Mouse (Mus musculus) liver, embryonic 14.5 days (tissue): ENCODE data around the gene Apod. TPM values are rescaled to one million over a fixed set of nuclear protein-coding genes. Genes with fewer than 3 reads are reported as not detected.

ENCODE experiments used
- ATAC-seq: fragments of 200-750 bp; cut with Nextera tagmentation; 2 replicates; pipeline ENCODE4 v1.8.0; 2017; ENCODE audit warnings: moderate number of reproducible peaks, mild to moderate bottlenecking, moderate library complexity; ENCODE audit not compliant: insufficient read depth
- DNase-seq, 3 experiments: peaks; one replicate each; pipeline ENCODE4 v3.0.0-alpha.2; 2012 to 2013; ENCODE audit warnings: low read depth in 3 of 3, low spot score in 3 of 3
- H3K27ac ChIP-seq: fragments of 300-500 bp; sonication (generic); 2 replicates; pipeline ENCODE4 v1.5.1; 2014; ENCODE audit warnings: moderate library complexity, mild to moderate bottlenecking, control low read depth, inconsistent platforms
- H3K27me3 ChIP-seq: fragments of 300-500 bp; sonication (generic); 2 replicates; pipeline ENCODE4 v1.6.1; 2014; ENCODE audit warnings: mild to moderate bottlenecking, low read length, moderate library complexity; ENCODE audit not compliant: control insufficient read depth, insufficient read depth
- H3K36me3 ChIP-seq: fragments of 300-500 bp; sonication (generic); replicated peaks from 2 replicates; pipeline ENCODE4 v1.6.1; 2014; ENCODE audit warnings: low read depth; ENCODE audit not compliant: control insufficient read depth, insufficient read depth
- H3K4me1 ChIP-seq, 2 experiments: fragments of 200-500 bp in 1 of 2; fragments of 300-500 bp in 1 of 2; sonication (generic) in 1 of 2; replicated peaks; 2 replicates each; pipeline ENCODE4 v1.6.1; 2012 to 2014; ENCODE audit warnings: antibody characterized with exemption in 1 of 2, inconsistent platforms in 1 of 2, low read length in 1 of 2; ENCODE audit not compliant: control insufficient read depth in 2 of 2, insufficient read depth in 2 of 2
- H3K4me2 ChIP-seq: fragments of 300-500 bp; sonication (generic); 2 replicates; pipeline ENCODE4 v1.6.1; 2014; ENCODE audit warnings: low read depth, mild to moderate bottlenecking, control low read depth, moderate library complexity
- H3K4me3 ChIP-seq, 2 experiments: fragments of 200-500 bp in 1 of 2; fragments of 300-500 bp in 1 of 2; sonication (generic) in 1 of 2; 2 replicates each; pipeline ENCODE4 v1.5.1; 2012 to 2014; ENCODE audit warnings: low read depth in 2 of 2, low read length in 2 of 2, mild to moderate bottlenecking in 2 of 2, control low read depth in 1 of 2, inconsistent platforms in 1 of 2, moderate library complexity in 1 of 2; ENCODE audit not compliant: insufficient read depth in 1 of 2
- H3K9ac ChIP-seq: fragments of 300-500 bp; sonication (generic); replicated peaks from 2 replicates; pipeline ENCODE4 v1.6.1; 2014; ENCODE audit warnings: mild to moderate bottlenecking, control low read depth, moderate library complexity
- H3K9me3 ChIP-seq: fragments of 300-500 bp; sonication (generic); 2 replicates; pipeline ENCODE4 v1.6.1; 2016; ENCODE audit warnings: low read length, mixed read lengths; ENCODE audit not compliant: control insufficient read depth
- CTCF ChIP-seq: IDR thresholded peaks from 2 replicates; pipeline ENCODE4 v1.5.1; 2016; ENCODE audit warnings: antibody characterized with exemption, low read depth, control low read depth
- EP300 ChIP-seq: IDR thresholded peaks from 2 replicates; pipeline ENCODE4 v1.6.1; 2016; ENCODE audit warnings: antibody characterized with exemption, low read depth
- WGBS: fragments of 180-500 bp; shearing (Covaris S2); extraction: QIAGEN DNeasy Blood & Tissue Kit; methylation state at CpG from one replicate; pipeline ENCODE4 v1.1.7; 2014; ENCODE audit not compliant: insufficient replicate concordance; 5-methylcytosine and 5-hydroxymethylcytosine counted together
- polyA plus RNA-seq, 2 experiments: library from polyadenylated mRNA; depleted of rRNA in 1 of 2; stranded (reverse) in 1 of 2; unstranded in 1 of 2; fragments of >200 nt; fragmentation: Nextera tagmentation in 1 of 2; extraction: Ambion mirVana in 1 of 2; gene quantifications; 2 replicates each; pipeline versions ENCODE4 v1.2.1 to v1.2.3; 2012 to 2014

Gene Apod
- polyA plus RNA-seq, 2 experiments, result 0.11 TPM; not detected in 1

- no peak for ATAC-seq
- H3K9ac ChIP-seq, result no peak overlapping the region
- WGBS, result 51% methylated on average over 5 of the region's 5 CpGs
Measured at GRCm38 (mm10) chr16:31305199-31305919, 9.2 kb downstream of the Apod start.

GRCm38 (mm10) chr16:31303276-31303675, 11.3 kb downstream of the Apod start:
- Histone ChIP-seq H3K4me1 (no peaks in the 10 kb centered on the region), H3K9me3 (no peaks in the 10 kb centered on the region), H3K36me3 (no peaks in the 10 kb centered on the region), H3K9ac (no peak overlapping the region), H3K4me3 (no peak overlapping the region), H3K27ac (no peak overlapping the region), H3K27me3 (no peaks in the 10 kb centered on the region), H3K4me2 (no peak overlapping the region)
- 62% methylated on average over 10 of the region's 10 CpGs for WGBS
- DNase-seq, result no peak
- ATAC-seq, result no peak
- TF ChIP-seq CTCF (no peak), EP300 (no peak)

More at GRCm38 (mm10) chr16:31305199-31305919, 9.2 kb downstream of the Apod start:
- Histone ChIP-seq H3K4me3 (no peak overlapping the region), H3K36me3 (no peaks in the 10 kb centered on the region), H3K27me3 (no peaks in the 10 kb centered on the region), H3K4me2 (no peak overlapping the region), H3K27ac (no peak overlapping the region), H3K4me1 (no peaks in the 10 kb centered on the region), H3K9me3 (no peaks in the 10 kb centered on the region)
- no peak for DNase-seq
- TF ChIP-seq CTCF (no peak), EP300 (no peak)

DNA sequence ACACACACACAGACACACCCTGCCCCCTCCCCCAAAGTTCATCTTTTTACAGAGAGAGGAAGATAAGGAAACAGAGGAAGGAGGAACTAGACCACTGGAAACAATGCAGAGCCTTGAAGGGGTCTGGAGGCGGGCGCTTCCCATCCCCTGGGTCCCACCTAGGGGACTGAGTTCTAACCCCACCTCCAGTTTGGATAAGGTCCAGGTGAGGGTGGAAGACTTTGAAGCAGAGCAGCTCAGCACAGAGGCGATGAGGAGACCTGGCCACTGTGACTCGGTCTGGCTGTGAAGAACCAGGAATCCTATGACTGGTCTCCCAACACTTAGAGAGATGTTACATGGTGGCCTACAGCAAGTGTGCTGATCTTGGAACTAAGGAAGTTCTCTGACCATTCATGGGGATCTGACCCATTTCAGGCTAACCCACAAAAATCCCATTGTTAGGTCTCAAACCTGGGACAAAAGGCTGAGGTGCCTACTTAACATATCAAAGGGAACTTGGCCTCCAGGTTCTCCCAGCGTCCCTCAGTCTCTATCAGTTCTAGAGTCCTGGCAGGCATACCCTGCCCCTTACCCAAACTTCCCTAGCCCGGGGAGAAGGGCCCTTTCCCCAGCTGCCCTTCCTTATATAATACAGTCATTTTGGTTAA, 13.6 kb downstream of the Apod start:
- ATAC-seq (no peak), DNase-seq (no peak)
- H3K27ac ChIP-seq, result no peak overlapping the region
- TF ChIP-seq CTCF, result no peak
- no peak for TF ChIP-seq EP300
- 53% methylated on average over 6 of the region's 6 CpGs for WGBS
- no peak overlapping the region for H3K4me3 ChIP-seq
- no peaks in the 10 kb centered on the region for H3K36me3 ChIP-seq
- H3K4me2 ChIP-seq, result no peak overlapping the region
- H3K27me3 ChIP-seq, result no peaks in the 10 kb centered on the region
- no peaks in the 10 kb centered on the region for H3K4me1 ChIP-seq
- no peak overlapping the region for H3K9ac ChIP-seq
- H3K9me3 ChIP-seq, result no peaks in the 10 kb centered on the region

DNA sequence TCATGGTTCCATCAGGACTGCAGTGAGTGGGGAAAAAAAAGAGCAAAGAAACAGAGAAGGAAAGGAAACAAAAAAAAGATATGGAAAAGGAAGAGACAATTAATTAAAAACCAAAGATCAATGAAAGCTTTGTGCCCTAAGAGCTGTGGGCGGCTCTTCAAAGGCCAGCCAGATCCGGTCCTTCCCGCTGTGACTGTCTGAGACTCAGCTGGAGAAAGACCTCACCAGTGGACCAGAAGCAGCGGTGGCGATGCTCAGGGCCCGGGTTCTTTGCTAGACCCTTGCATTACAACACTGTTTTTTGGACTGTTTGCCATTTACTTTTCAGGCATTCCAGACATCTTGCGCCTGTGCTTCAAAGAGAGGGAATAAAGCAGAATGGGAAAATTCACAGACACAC, 14.1 kb downstream of the Apod start:
- Histone ChIP-seq H3K4me1 (no peaks in the 10 kb centered on the region), H3K27me3 (no peaks in the 10 kb centered on the region), H3K9me3 (no peaks in the 10 kb centered on the region), H3K36me3 (no peaks in the 10 kb centered on the region), H3K4me2 (no peak overlapping the region), H3K4me3 (no peak overlapping the region), H3K27ac (no peak overlapping the region), H3K9ac (no peak overlapping the region)
- no peak for DNase-seq
- 45% methylated on average over 7 of the region's 7 CpGs for WGBS
- no peak for ATAC-seq
- TF ChIP-seq EP300 (no peak), CTCF (no peak)

GRCm38 (mm10) chr16:31299960-31300353, 14.7 kb downstream of the Apod start:
- H3K9ac ChIP-seq, result no peak overlapping the region
- H3K9me3 ChIP-seq, result no peaks in the 10 kb centered on the region
- 62% methylated on average over 3 of the region's 3 CpGs for WGBS
- H3K4me3 ChIP-seq, result no peak overlapping the region
- TF ChIP-seq CTCF (no peak), EP300 (no peak)
- DNase-seq, result no peak
- no peaks in the 10 kb centered on the region for H3K36me3 ChIP-seq
- no peak overlapping the region for H3K27ac ChIP-seq
- H3K4me2 ChIP-seq, result no peak overlapping the region
- ATAC-seq, result no peak
- H3K27me3 ChIP-seq, result no peaks in the 10 kb centered on the region
- no peaks in the 10 kb centered on the region for H3K4me1 ChIP-seq
